Mouse (Mus musculus): Measurements from ENCODE around the gene Lrrc8d.
"Not testable (repeated sequence)": the region's sequence is repeated elsewhere in the genome, so short reads cannot be mapped to it uniquely, and the experiment has no call there.

The Lrrc8d gene

GRCm38 (mm10) chr5:105685780-105686305, 13.9 kb upstream of the Lrrc8d start:
- DNase-seq, result not testable (repeated sequence)

DNA sequence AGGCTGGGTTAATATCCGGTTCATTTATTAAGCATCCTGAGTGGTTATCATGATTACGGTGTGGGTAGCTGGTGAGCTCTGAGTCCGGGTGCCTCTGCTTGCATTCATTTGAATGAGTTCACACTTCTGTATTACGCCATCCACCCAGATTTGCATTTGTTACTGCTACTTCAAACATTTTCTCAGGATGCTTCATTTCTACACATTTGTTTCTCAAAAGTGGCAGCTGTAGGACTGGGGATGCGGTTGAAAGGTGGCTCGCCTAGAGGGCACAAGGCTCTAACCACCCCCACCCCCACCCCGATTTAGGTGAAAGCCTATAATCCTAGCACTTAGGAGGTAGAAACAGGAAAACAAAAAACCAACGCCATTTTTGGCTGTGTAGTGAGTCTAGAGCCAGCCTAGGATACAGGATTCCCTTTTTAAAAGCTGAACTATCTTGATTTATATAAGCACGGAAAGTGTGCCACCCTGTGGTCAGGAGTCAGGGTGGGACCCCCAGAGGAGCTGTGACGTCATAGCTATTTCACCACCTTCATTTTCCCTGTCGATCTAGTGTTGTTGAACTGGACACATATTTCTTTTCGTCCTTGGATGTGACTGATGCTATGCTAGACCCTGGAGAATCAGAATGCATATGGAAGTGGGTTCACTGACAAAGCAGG, 13.3 kb upstream of the Lrrc8d start:
- DNase-seq, result peak; percentile 36

- DNase-seq, result no peak
Measured at GRCm38 (mm10) chr5:105690502-105691454, 9.0 kb upstream of the Lrrc8d start.

- DNase-seq, result peak; percentile 68
Measured at GRCm38 (mm10) chr5:105691645-105692044, 8.1 kb upstream of the Lrrc8d start.

GRCm38 (mm10) chr5:105694339-105694930, 5.3 kb upstream of the Lrrc8d start:
- DNase-seq, result no peak

DNA sequence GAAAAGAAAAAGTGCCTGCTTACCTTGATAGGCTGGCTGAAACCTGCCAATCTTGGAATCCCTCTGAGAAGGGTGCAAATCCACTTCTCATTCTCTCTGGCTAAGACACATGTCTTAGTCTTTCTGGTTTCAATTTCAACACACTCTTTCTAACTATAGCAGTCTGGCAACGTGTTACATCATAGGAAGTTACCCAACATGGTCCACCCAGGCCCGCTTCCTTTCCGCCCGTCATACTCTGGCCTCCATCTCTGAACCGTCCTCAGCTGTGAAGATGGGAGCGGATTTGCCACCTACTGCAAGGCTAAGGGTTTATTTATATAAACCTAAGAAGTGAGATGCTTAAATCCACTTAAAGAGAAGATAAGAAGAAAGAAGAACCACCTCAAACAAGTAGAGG, 3.7 kb upstream of the Lrrc8d start:
- DNase-seq, result no peak

DNA sequence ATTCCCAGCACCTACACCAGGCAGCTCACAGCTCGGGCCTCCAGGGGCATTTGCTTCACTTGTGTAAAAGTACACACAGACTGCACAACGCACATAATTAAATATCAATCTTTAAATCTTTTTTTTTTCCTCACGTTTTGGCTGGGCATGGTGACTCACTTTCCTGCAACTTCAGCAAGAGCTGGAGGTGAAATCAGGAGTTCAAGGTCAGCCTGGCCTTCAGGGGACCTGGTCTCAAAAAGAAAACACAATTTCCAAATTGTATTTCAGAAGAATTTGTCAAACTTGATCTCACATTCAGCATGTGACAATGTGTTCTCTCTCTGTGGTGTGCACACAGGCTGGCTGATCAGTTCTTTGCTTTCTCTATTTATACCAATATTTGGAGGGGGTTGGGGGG, 1.9 kb upstream of the Lrrc8d start:
- DNase-seq, result no peak

GRCm38 (mm10) chr5:105698694-105699093, 1.1 kb upstream of the Lrrc8d start:
- no peak for DNase-seq

- peak; percentile 91 for DNase-seq
Measured at GRCm38 (mm10) chr5:105700070-105700851, 492 bp downstream of the Lrrc8d start.

DNA sequence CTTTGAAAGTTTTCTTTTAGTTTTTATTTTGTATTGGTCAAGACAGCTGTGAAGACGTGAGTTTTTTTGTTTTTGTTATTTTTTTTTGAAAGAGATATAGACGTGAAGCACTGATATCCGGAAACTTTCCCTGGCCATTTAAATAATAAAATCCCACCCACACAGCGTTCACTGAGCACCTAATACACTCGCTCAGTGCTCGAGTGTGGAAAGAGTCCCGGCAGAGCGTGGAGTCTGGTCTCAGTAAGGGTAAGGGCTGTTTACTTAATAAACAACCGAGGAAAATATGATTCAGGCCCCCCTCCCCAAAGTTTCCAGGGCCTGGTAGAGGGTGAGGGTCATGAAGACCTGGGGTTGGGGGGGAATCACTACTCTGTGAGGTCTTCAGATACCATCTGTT, 1.6 kb downstream of the Lrrc8d start:
- DNase-seq, result no peak

DNA sequence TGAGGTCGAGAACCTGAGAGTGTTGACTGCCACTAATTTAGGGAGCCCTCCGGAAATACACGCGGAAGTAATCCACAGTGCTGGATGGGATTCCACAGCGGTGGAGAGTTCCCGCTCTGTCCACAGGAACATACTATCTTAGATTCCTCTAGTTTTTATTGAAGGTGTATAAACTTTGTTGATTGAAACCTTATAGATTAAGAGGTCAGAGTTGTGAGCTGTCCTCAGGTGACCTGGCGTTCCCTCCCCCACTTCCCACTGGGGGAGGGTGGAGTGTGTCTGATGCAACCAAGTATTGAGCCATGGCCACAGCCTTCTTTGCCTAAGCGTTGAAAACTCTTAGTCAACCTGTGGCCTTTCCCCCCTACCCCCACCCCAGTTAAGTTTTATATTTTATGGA, 2.1 kb downstream of the Lrrc8d start:
- DNase-seq, result no peak

DNA sequence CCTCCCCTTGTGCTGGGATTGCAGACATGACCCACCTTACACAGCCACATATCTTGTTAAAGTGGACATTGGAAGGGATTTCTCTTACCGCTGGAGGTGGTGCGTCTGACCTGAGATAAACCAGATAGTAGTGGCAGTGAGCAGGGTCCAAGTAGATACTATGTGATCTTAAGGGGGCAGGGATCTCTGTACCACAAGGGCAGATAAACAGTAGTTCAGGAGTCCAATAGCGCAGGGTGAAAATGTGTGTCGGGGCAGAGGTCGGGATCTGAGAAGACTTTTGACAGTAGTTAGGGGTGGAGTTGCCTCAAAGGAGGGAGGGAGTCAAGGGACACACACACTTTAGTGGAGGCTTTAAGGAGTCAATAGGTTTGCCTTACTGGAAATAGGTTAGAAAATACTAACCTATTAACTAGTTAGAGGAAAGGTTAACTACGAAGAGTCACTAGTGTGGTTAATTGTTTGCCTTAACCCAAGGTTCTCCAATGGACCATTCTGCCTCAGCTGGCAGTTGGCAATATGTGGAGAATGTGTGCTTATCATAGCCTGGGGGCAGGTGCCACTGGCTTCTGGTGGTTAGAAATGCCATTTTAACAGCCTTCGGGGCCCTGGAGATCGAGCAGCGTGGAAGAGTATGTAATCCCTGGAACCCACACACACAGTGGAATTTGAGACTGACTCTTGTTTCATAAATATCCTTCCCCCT, 3.0 kb downstream of the Lrrc8d start:
- DNase-seq, result no peak

- DNase-seq, result no peak
Measured at GRCm38 (mm10) chr5:105703286-105703655, 3.5 kb downstream of the Lrrc8d start.

DNA sequence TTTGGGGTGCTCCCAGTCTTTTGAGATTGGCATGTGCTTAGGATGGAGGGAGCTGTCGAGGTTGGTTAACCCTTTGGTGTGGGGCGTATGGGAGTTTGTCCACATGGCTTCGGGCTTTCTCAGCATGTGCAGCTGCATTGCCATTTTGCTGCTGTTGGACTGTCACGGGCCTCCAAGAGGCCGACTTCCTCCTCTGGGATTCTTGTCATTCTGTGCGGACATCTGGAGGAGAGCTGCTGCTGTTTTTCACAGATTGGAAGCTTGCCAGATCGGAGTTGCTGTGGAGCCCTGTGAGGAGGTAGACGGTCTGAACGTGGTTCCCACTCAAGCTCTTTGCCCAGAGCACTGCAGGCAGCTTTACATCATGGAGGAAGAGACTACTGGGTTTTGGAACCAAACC, 4.8 kb downstream of the Lrrc8d start:
- no peak for DNase-seq

DNA sequence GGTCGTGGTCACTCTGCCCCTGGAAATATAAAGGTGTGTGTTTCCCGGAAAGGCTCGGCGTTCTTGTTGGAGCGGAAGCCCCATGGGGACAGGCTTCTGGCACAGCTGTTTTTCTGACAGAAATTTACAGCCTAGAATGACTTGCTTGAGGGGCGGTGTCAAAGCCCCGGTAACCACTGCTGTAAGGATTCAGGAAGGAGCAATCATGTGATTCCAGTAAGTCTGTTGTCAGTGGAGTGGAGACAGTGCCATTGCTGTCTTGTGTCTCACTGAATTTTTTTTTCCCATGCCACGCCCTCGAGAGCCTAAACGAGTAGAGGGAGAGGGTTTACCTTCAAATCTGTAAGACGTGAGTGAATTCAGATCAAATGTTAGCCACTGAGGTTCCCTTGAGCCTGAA, 6.9 kb downstream of the Lrrc8d start:
- no peak for DNase-seq

- no peak for DNase-seq
Measured at GRCm38 (mm10) chr5:105708276-105708675, 8.5 kb downstream of the Lrrc8d start.

DNA sequence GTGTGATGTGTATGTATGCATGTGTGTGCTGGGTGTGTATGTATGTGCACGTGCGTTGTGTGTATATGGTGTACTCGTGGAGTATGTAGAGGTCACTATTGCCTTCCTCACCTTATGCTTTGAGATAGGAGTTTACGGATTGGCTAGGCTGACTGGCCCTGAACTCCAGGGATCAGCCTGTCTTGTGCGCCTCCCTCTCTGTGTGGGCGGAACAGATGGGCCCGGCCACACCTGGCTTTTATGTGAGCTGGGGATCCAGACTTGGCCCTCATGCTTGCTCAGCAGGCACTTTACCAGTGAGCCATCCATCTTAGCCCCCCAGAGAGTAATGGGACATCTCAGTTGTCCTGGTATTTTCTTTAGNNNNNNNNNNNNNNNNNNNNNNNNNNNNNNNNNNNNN, 10.7 kb downstream of the Lrrc8d start:
- no peak for DNase-seq

- no peak for DNase-seq
Measured at GRCm38 (mm10) chr5:105714446-105714845, 14.7 kb downstream of the Lrrc8d start.

DNA sequence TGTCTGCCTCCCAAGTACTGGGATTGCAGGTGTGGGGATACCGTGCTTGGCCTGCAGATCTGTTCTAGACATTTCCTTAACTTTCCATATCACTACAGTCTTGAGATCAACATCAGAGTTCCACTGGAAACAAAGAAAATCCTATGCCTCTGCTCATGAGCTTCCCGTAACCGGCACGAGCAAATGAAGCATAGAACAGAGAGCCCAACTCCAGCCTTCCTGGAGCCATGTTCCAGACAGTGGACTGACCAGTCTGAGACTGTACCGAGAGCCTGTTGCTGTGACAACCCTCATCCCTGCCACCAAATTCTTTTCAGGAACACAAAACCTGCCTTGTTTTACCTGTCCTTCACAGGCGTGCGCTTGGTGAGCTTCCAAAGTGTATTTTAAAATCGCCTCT, 15.3 kb downstream of the Lrrc8d start:
- DNase-seq, result no peak

GRCm38 (mm10) chr5:105715531-105716124, 15.9 kb downstream of the Lrrc8d start:
- peak; percentile 54 for DNase-seq

GRCm38 (mm10) chr5:105717294-105717693, 17.5 kb downstream of the Lrrc8d start:
- DNase-seq, result no peak

Data from thymus, postnatal 25 days (tissue).